Mouse (Mus musculus): ENCODE measurements at regions not wholly inside any gene's neighbourhood (a gene's known extent, or its start where the extent isn't known, plus 50 kb on each side); places are given as distances from the start of the nearest gene placed in this dataset.

DNA sequence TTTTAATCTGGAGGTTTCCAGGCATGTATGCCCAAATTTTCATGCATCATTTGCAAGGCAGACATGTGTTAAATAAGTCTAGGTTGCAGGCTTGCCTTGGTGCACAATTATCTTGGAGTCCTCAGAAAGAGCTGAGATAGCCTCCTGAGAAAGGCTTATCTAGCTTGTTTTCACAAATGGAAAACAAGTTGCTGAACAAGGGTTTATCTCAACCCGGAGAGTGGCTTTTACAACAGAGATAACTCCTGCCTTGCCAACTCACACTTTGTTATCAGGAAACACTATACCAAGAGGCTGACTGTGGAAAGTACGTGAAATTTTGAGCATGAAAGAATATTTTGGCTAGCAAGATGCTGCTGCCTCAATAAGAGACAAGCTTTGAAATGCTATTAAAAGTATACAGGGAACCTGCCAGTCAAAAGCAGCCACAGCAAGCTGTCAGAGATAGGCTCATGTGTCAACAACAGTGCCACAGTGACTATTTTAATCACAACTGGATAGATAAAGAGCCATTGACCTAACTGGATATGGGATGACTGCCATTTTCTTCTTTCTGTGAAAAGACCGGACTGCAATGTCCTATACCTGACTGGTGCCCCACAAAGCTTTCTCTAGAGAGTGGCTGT is 3376.6 kb upstream of the Gm7489 start:
- Histone ChIP-seq H3K4me2 (ENCODE audit: low read depth, severe bottlenecking) (no peak overlapping the region), H3K9ac (ENCODE audit: low read length) (no peak overlapping the region), H3K27me3 (ENCODE audit: control insufficient read depth, insufficient read depth, low read length) (no peaks in the 10 kb centered on the region), H3K4me3 (ENCODE audit: low read depth, low read length) (no peak overlapping the region), H3K27ac (replicated peaks; ENCODE audit: low read depth, low read length) (no peak overlapping the region), H3K4me1 (ENCODE audit: control insufficient read depth, insufficient read depth, low read length) (no peaks in the 10 kb centered on the region), H3K9me3 (ENCODE audit: control insufficient read depth, low read length) (no peaks in the 10 kb centered on the region), H3K36me3 (ENCODE audit: control insufficient read depth, insufficient read depth, low read length) (no peaks in the 10 kb centered on the region)
- ATAC-seq (ENCODE audit: insufficient number of reproducible peaks, low FRiP score, low TSS enrichment, low read depth) (no peak), DNase-seq (ENCODE audit: low spot score) (no peak)
- WGBS, result 68% methylated on average over 3 of the region's 3 CpGs

DNA sequence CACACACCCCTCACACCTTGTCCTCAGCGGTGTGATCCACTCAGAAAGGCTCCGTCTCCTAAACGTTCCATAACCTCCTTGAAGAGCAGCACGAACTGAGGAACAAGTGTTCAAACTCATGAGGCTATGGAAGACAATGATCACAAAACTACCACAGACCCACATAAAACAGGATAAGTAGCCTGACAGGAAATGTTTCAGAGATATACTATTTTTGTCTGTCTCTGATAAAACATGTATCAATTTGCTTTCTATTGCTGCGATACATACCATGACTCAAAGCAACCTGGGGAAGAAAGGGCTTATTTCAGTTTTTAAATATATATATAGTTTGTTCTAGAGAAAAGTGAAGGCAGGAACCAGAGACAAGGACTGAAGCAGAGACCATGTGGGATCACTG is 3371.7 kb upstream of the Gm7489 start:
- H3K27me3 ChIP-seq (ENCODE audit: control insufficient read depth, insufficient read depth, low read length), result no peaks in the 10 kb centered on the region
- DNase-seq (ENCODE audit: low spot score), result no peak
- no peaks in the 10 kb centered on the region for H3K36me3 ChIP-seq (ENCODE audit: control insufficient read depth, insufficient read depth, low read length)
- no peak overlapping the region for H3K27ac ChIP-seq (replicated peaks; ENCODE audit: low read depth, low read length)
- H3K9ac ChIP-seq (ENCODE audit: low read length), result no peak overlapping the region
- no peak overlapping the region for H3K4me3 ChIP-seq (ENCODE audit: low read depth, low read length)
- WGBS, result 91% methylated on average over 5 of the region's 5 CpGs
- no peak overlapping the region for H3K4me2 ChIP-seq (ENCODE audit: low read depth, severe bottlenecking)
- no peaks in the 10 kb centered on the region for H3K4me1 ChIP-seq (ENCODE audit: control insufficient read depth, insufficient read depth, low read length)
- ATAC-seq (ENCODE audit: insufficient number of reproducible peaks, low FRiP score, low TSS enrichment, low read depth), result no peak
- H3K9me3 ChIP-seq (ENCODE audit: control insufficient read depth, low read length), result no peaks in the 10 kb centered on the region

DNA sequence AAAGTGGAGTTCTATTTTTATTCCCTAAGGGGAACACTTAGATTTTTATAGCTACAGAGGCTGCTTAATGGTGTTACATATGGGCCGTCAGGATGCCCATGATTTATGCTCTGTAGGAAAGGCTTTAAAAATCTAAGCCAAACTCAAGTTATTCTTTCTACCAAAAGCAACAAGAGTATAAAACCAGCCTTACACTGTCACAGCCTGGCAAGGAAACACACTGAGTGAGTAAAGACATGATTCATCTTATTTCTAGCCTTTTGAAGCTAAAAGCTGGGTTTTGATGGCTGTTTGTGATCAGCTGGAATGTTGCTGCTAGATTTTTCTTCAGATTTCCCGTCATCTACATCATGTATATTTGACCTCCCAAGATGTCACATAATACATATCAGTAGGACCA is 3359.9 kb upstream of the Gm7489 start:
- H3K9me3 ChIP-seq (ENCODE audit: control insufficient read depth, low read length), result no peaks in the 10 kb centered on the region
- no peaks in the 10 kb centered on the region for H3K36me3 ChIP-seq (ENCODE audit: control insufficient read depth, insufficient read depth, low read length)
- no peak overlapping the region for H3K9ac ChIP-seq (ENCODE audit: low read length)
- no peaks in the 10 kb centered on the region for H3K4me1 ChIP-seq (ENCODE audit: control insufficient read depth, insufficient read depth, low read length)
- no peak overlapping the region for H3K4me3 ChIP-seq (ENCODE audit: low read depth, low read length)
- H3K4me2 ChIP-seq (ENCODE audit: low read depth, severe bottlenecking), result no peak overlapping the region
- ATAC-seq (ENCODE audit: insufficient number of reproducible peaks, low FRiP score, low TSS enrichment, low read depth) (no peak), DNase-seq (ENCODE audit: low spot score) (no peak)
- 66% methylated on average over 2 of the region's 2 CpGs for WGBS
- H3K27ac ChIP-seq (replicated peaks; ENCODE audit: low read depth, low read length), result no peak overlapping the region
- no peaks in the 10 kb centered on the region for H3K27me3 ChIP-seq (ENCODE audit: control insufficient read depth, insufficient read depth, low read length)

DNA sequence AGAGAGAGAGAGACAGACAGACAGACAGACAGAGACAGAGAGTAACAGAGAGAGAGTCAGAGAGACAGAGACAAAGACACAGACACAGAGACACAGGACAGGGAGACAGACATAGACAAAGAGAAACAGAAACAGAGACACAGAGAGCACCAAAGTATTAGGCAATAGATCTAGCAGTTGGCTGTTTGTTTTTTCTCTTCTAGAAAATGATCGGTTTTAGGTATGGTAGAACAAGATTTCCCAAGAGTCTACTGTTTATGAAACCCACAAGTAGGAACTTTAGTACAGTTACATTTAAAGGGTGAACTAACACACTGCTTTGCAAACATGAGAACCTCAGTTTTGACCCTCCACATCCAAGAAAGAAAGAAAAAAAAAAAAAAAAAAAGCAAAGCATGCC is 3350.2 kb upstream of the Gm7489 start:
- Histone ChIP-seq H3K9me3 (ENCODE audit: control insufficient read depth, low read length) (no peaks in the 10 kb centered on the region), H3K4me1 (ENCODE audit: control insufficient read depth, insufficient read depth, low read length) (no peaks in the 10 kb centered on the region), H3K4me3 (ENCODE audit: low read depth, low read length) (no peak overlapping the region), H3K36me3 (ENCODE audit: control insufficient read depth, insufficient read depth, low read length) (no peaks in the 10 kb centered on the region), H3K9ac (ENCODE audit: low read length) (no peak overlapping the region), H3K27me3 (ENCODE audit: control insufficient read depth, insufficient read depth, low read length) (no peaks in the 10 kb centered on the region), H3K4me2 (ENCODE audit: low read depth, severe bottlenecking) (no peak overlapping the region), H3K27ac (replicated peaks; ENCODE audit: low read depth, low read length) (no peak overlapping the region)
- no peak for ATAC-seq (ENCODE audit: insufficient number of reproducible peaks, low FRiP score, low TSS enrichment, low read depth)
- WGBS, result 90% methylated on average over 1 of the region's 1 CpGs
- no peak for DNase-seq (ENCODE audit: low spot score)

DNA sequence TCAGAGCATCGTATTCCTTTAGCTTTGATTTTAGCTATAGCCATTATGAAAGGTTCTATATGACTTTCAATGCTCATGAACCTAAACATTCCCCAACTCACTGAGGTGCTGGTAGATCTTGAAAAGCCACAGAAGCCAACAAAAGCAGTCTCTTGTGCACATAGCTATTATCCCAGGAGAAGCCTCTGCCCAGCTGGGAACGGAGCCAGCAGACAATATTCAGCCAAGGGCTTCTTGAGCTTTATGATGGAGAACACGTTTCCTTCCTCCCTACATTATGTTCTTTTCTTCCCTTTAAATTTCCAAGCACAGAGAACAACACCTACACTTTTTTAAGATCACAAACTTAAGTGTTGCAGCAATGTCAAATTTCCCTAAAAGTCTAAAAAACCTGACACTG is 3321.1 kb upstream of the Gm7489 start:
- H3K27ac ChIP-seq (replicated peaks; ENCODE audit: low read depth, low read length), result no peak overlapping the region
- no peaks in the 10 kb centered on the region for H3K9me3 ChIP-seq (ENCODE audit: control insufficient read depth, low read length)
- H3K4me2 ChIP-seq (ENCODE audit: low read depth, severe bottlenecking), result no peak overlapping the region
- H3K36me3 ChIP-seq (ENCODE audit: control insufficient read depth, insufficient read depth, low read length), result no peaks in the 10 kb centered on the region
- no peak for DNase-seq (ENCODE audit: low spot score)
- 88% methylated on average over 3 of the region's 3 CpGs for WGBS
- no peak overlapping the region for H3K4me3 ChIP-seq (ENCODE audit: low read depth, low read length)
- no peak for ATAC-seq (ENCODE audit: insufficient number of reproducible peaks, low FRiP score, low TSS enrichment, low read depth)
- no peaks in the 10 kb centered on the region for H3K27me3 ChIP-seq (ENCODE audit: control insufficient read depth, insufficient read depth, low read length)
- no peak overlapping the region for H3K9ac ChIP-seq (ENCODE audit: low read length)
- H3K4me1 ChIP-seq (ENCODE audit: control insufficient read depth, insufficient read depth, low read length), result no peaks in the 10 kb centered on the region

DNA sequence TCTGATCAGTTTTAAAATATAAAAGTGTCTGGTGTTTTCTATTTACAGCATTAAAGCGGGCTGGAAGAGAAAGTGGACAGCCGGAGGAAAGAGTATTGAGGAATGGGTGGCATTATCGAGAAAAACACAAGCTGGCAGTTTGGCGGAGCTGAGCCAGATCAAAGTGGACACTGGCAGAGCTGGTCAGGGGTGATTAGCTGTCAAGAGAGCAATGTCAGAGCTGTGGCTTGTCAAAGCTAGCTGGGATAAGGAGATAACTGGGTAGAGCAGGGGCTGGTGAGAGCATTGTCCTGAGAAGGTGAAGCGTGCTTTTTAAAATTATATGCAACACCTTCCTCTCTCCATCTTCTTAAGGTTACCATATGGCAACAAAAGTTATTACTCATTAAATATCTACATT is 3303.9 kb upstream of the Gm7489 start:
- no peak overlapping the region for H3K4me3 ChIP-seq (ENCODE audit: low read depth, low read length)
- ATAC-seq (ENCODE audit: insufficient number of reproducible peaks, low FRiP score, low TSS enrichment, low read depth) (no peak), DNase-seq (ENCODE audit: low spot score) (no peak)
- no peak overlapping the region for H3K4me2 ChIP-seq (ENCODE audit: low read depth, severe bottlenecking)
- H3K36me3 ChIP-seq (ENCODE audit: control insufficient read depth, insufficient read depth, low read length), result no peaks in the 10 kb centered on the region
- H3K27ac ChIP-seq (replicated peaks; ENCODE audit: low read depth, low read length), result no peak overlapping the region
- H3K27me3 ChIP-seq (ENCODE audit: control insufficient read depth, insufficient read depth, low read length), result no peaks in the 10 kb centered on the region
- no peaks in the 10 kb centered on the region for H3K4me1 ChIP-seq (ENCODE audit: control insufficient read depth, insufficient read depth, low read length)
- no peak overlapping the region for H3K9ac ChIP-seq (ENCODE audit: low read length)
- 85% methylated on average over 5 of the region's 5 CpGs for WGBS
- no peaks in the 10 kb centered on the region for H3K9me3 ChIP-seq (ENCODE audit: control insufficient read depth, low read length)

DNA sequence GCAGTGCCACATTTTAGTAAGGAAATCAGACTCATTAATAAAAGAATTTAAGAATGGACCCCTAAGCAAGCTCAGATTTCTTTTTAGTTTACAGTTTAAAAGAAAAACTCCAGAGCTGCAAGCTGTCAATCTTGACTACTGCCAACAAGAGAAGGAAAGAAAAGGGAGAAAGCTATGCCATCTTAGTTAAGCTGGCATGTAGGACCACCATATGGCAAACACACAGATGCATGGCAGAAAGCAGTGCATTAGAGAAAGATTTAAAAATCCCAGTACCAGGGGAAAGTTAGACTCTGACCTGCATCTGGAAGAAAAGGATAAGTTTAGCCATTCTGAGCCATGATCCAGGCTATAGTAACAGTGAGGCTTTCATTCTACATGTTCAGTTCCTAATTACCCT is 3300.8 kb upstream of the Gm7489 start:
- no peak overlapping the region for H3K27ac ChIP-seq (replicated peaks; ENCODE audit: low read depth, low read length)
- ATAC-seq (ENCODE audit: insufficient number of reproducible peaks, low FRiP score, low TSS enrichment, low read depth), result no peak
- no peak overlapping the region for H3K9ac ChIP-seq (ENCODE audit: low read length)
- H3K4me1 ChIP-seq (ENCODE audit: control insufficient read depth, insufficient read depth, low read length), result no peaks in the 10 kb centered on the region
- no peaks in the 10 kb centered on the region for H3K9me3 ChIP-seq (ENCODE audit: control insufficient read depth, low read length)
- H3K27me3 ChIP-seq (ENCODE audit: control insufficient read depth, insufficient read depth, low read length), result no peaks in the 10 kb centered on the region
- no peak overlapping the region for H3K4me3 ChIP-seq (ENCODE audit: low read depth, low read length)
- no peak for DNase-seq (ENCODE audit: low spot score)
- no peak overlapping the region for H3K4me2 ChIP-seq (ENCODE audit: low read depth, severe bottlenecking)
- H3K36me3 ChIP-seq (ENCODE audit: control insufficient read depth, insufficient read depth, low read length), result no peaks in the 10 kb centered on the region

DNA sequence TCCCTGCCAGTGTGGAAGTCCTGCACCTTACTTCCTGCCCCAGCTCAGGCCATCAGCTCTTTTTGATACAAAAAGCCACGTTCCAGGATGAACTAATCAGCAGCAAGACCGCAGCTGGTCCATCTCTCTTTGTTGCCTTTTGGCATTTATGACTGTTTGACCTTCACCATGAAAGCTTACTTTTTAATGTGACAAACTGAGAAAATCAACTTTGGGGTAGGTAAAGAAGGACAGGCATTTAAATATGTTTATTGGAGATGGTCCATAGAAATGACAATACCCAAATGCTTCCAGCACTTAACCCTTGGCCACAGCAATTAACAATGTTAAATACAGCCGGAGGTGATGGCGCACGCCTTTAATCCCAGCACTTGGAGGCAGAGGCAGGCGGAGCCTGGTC is 3299.2 kb upstream of the Gm7489 start:
- H3K36me3 ChIP-seq (ENCODE audit: control insufficient read depth, insufficient read depth, low read length), result no peaks in the 10 kb centered on the region
- no peaks in the 10 kb centered on the region for H3K4me1 ChIP-seq (ENCODE audit: control insufficient read depth, insufficient read depth, low read length)
- H3K9me3 ChIP-seq (ENCODE audit: control insufficient read depth, low read length), result no peaks in the 10 kb centered on the region
- 86% methylated on average over 6 of the region's 6 CpGs for WGBS
- H3K4me2 ChIP-seq (ENCODE audit: low read depth, severe bottlenecking), result no peak overlapping the region
- no peak overlapping the region for H3K4me3 ChIP-seq (ENCODE audit: low read depth, low read length)
- ATAC-seq (ENCODE audit: insufficient number of reproducible peaks, low FRiP score, low TSS enrichment, low read depth) (no peak), DNase-seq (ENCODE audit: low spot score) (no peak)
- H3K9ac ChIP-seq (ENCODE audit: low read length), result no peak overlapping the region
- H3K27me3 ChIP-seq (ENCODE audit: control insufficient read depth, insufficient read depth, low read length), result no peaks in the 10 kb centered on the region
- no peak overlapping the region for H3K27ac ChIP-seq (replicated peaks; ENCODE audit: low read depth, low read length)
